Mouse (Mus musculus) limb, embryonic 14.5 days (tissue): ENCODE data around the gene Slc6a2. TPM values are rescaled to one million over a fixed set of nuclear protein-coding genes. Genes with fewer than 3 reads are reported as not detected.

Experiments
- ATAC-seq: fragments of 200-750 bp; cut with Nextera tagmentation; 2 replicates; pipeline ENCODE4 v1.8.0; 2017; ENCODE audit warnings: low read depth, moderate number of reproducible peaks, moderate TSS enrichment; ENCODE audit not compliant: low FRiP score
- DNase-seq: peaks from one replicate; pipeline ENCODE4 v3.0.0-alpha.2; 2015; ENCODE audit warnings: low spot score
- H3K27ac ChIP-seq: fragments of 300-500 bp; sonication (generic); replicated peaks from 2 replicates; pipeline ENCODE4 v1.5.1; 2014; ENCODE audit warnings: low read depth, mild to moderate bottlenecking, low read length, moderate library complexity, mixed read lengths
- H3K27me3 ChIP-seq: fragments of 300-500 bp; sonication (generic); 2 replicates; pipeline ENCODE4 v1.6.1; 2014; ENCODE audit warnings: low read length, mixed read lengths; ENCODE audit not compliant: control insufficient read depth, insufficient read depth
- H3K36me3 ChIP-seq: fragments of 300-500 bp; sonication (generic); 2 replicates; pipeline ENCODE4 v1.6.1; 2014; ENCODE audit warnings: mild to moderate bottlenecking, low read length, moderate library complexity, mixed read lengths; ENCODE audit not compliant: control insufficient read depth, insufficient read depth
- H3K4me1 ChIP-seq: fragments of 300-500 bp; sonication (generic); 2 replicates; pipeline ENCODE4 v1.6.1; 2014; ENCODE audit warnings: antibody characterized with exemption, low read length, mixed read lengths; ENCODE audit not compliant: control insufficient read depth, insufficient read depth
- H3K4me2 ChIP-seq: fragments of 300-500 bp; sonication (generic); replicated peaks from 2 replicates; pipeline ENCODE4 v1.6.1; 2014; ENCODE audit warnings: low read depth, mild to moderate bottlenecking, low read length, moderate library complexity; ENCODE audit not compliant: severe bottlenecking
- H3K4me3 ChIP-seq: fragments of 300-500 bp; sonication (generic); replicated peaks from 2 replicates; pipeline ENCODE4 v1.5.1; 2014; ENCODE audit warnings: low read length
- H3K9ac ChIP-seq: fragments of 300-500 bp; sonication (generic); 2 replicates; pipeline ENCODE4 v1.6.1; 2014; ENCODE audit warnings: mild to moderate bottlenecking, low read depth, low read length, moderate library complexity; ENCODE audit not compliant: severe bottlenecking
- H3K9me3 ChIP-seq: fragments of 300-500 bp; sonication (generic); 2 replicates; pipeline ENCODE4 v1.6.1; 2016; ENCODE audit warnings: low read length; ENCODE audit not compliant: control insufficient read depth
- POLR2A ChIP-seq: fragments of 200-500 bp; IDR thresholded peaks from 2 replicates; pipeline ENCODE4 v1.8.0; 2012; ENCODE audit warnings: inconsistent platforms, mild to moderate bottlenecking, moderate library complexity, borderline replicate concordance; ENCODE audit not compliant: insufficient read depth, insufficient read length; ENCODE audit errors: extremely low read depth
- WGBS: fragments of 180-500 bp; shearing (Covaris S2); extraction: QIAGEN DNeasy Blood & Tissue Kit; methylation state at CpG from one replicate; pipeline ENCODE4 v1.1.7; 2014; 5-methylcytosine and 5-hydroxymethylcytosine counted together
- polyA plus RNA-seq, 2 experiments: library from polyadenylated mRNA; depleted of rRNA in 1 of 2; stranded (reverse) in 1 of 2; unstranded in 1 of 2; fragments of >200 nt; fragmentation: Nextera tagmentation in 1 of 2; extraction: Ambion mirVana in 1 of 2; gene quantifications; 2 replicates each; pipeline versions ENCODE4 v1.2.1 to v1.2.3; 2012 to 2014

Slc6a2 gene
- polyA plus RNA-seq, 2 experiments, result 0.22 to 0.23 TPM

GRCm38 (mm10) chr8:92984376-92984775 lies 24.5 kb downstream of the Slc6a2 start:
- no peak for TF ChIP-seq POLR2A
- no peaks in the 10 kb centered on the region for H3K27me3 ChIP-seq
- no peaks in the 10 kb centered on the region for H3K36me3 ChIP-seq
- H3K27ac ChIP-seq, result no peak overlapping the region
- no peaks in the 10 kb centered on the region for H3K9me3 ChIP-seq
- H3K4me1 ChIP-seq, result no peaks in the 10 kb centered on the region
- no peak overlapping the region for H3K4me3 ChIP-seq
- H3K9ac ChIP-seq, result no peak overlapping the region
- H3K4me2 ChIP-seq, result no peak overlapping the region
- 54% methylated on average over 2 of the region's 2 CpGs for WGBS
- ATAC-seq, result no peak
- no peak for DNase-seq

- no peak for TF ChIP-seq POLR2A
- H3K27ac ChIP-seq, result no peak overlapping the region
- H3K9ac ChIP-seq, result no peak overlapping the region
- H3K4me1 ChIP-seq, result no peaks in the 10 kb centered on the region
- no peak for ATAC-seq
- no peak overlapping the region for H3K4me3 ChIP-seq
- no peak overlapping the region for H3K4me2 ChIP-seq
- peak; percentile 20 for DNase-seq
- no peaks in the 10 kb centered on the region for H3K9me3 ChIP-seq
- no peaks in the 10 kb centered on the region for H3K27me3 ChIP-seq
- no peaks in the 10 kb centered on the region for H3K36me3 ChIP-seq
- 28% methylated on average over 5 of the region's 5 CpGs for WGBS
These were observed 37.0 kb downstream of the Slc6a2 start for GRCm38 (mm10) chr8:92996840-92997239.

GRCm38 (mm10) chr8:92998600-92998999 lies 38.7 kb downstream of the Slc6a2 start:
- H3K36me3 ChIP-seq, result no peaks in the 10 kb centered on the region
- TF ChIP-seq POLR2A, result no peak
- WGBS, result 45% methylated on average over 2 of the region's 2 CpGs
- H3K27ac ChIP-seq, result no peak overlapping the region
- no peak overlapping the region for H3K4me2 ChIP-seq
- no peak overlapping the region for H3K4me3 ChIP-seq
- H3K4me1 ChIP-seq, result no peaks in the 10 kb centered on the region
- no peak overlapping the region for H3K9ac ChIP-seq
- H3K27me3 ChIP-seq, result no peaks in the 10 kb centered on the region
- DNase-seq (peak; percentile 74), ATAC-seq (no peak)
- H3K9me3 ChIP-seq, result no peaks in the 10 kb centered on the region

- Histone ChIP-seq H3K9ac (no peak overlapping the region), H3K36me3 (no peaks in the 10 kb centered on the region), H3K4me2 (no peak overlapping the region), H3K9me3 (no peaks in the 10 kb centered on the region), H3K4me3 (no peak overlapping the region), H3K4me1 (no peaks in the 10 kb centered on the region), H3K27ac (no peak overlapping the region), H3K27me3 (no peaks in the 10 kb centered on the region)
- peak; percentile 86 for DNase-seq
- 29% methylated on average over 5 of the region's 5 CpGs for WGBS
- no peak for TF ChIP-seq POLR2A
- no peak for ATAC-seq
These were observed 50.4 kb downstream of the Slc6a2 start for GRCm38 (mm10) chr8:93010286-93010685.

- Histone ChIP-seq H3K27me3 (no peaks in the 10 kb centered on the region), H3K27ac (no peak overlapping the region), H3K4me3 (no peak overlapping the region), H3K9me3 (no peaks in the 10 kb centered on the region), H3K4me1 (no peaks in the 10 kb centered on the region), H3K36me3 (no peaks in the 10 kb centered on the region), H3K4me2 (no peak overlapping the region), H3K9ac (no peak overlapping the region)
- 6% methylated on average over 9 of the region's 9 CpGs for WGBS
- peak; percentile 68; the same call in 1 of the 2 replicates for ATAC-seq
- peak; percentile 88 for DNase-seq
- TF ChIP-seq POLR2A, result no peak
These were observed 51.6 kb downstream of the Slc6a2 start for GRCm38 (mm10) chr8:93011439-93011838.

- TF ChIP-seq POLR2A, result no peak
- 84% methylated on average over 6 of the region's 6 CpGs for WGBS
- H3K4me1 ChIP-seq, result no peaks in the 10 kb centered on the region
- no peak overlapping the region for H3K4me3 ChIP-seq
- DNase-seq, result no peak
- no peak for ATAC-seq
- H3K9ac ChIP-seq, result no peak overlapping the region
- H3K27ac ChIP-seq, result no peak overlapping the region
- H3K36me3 ChIP-seq, result no peaks in the 10 kb centered on the region
- H3K4me2 ChIP-seq, result no peak overlapping the region
- no peaks in the 10 kb centered on the region for H3K9me3 ChIP-seq
- no peaks in the 10 kb centered on the region for H3K27me3 ChIP-seq
These were observed 52.3 kb downstream of the Slc6a2 start for GRCm38 (mm10) chr8:93012226-93012625.
